Mouse (Mus musculus) myocyte (in vitro differentiated cells): ENCODE data around the gene Gm26920. TPM values are rescaled to one million over a fixed set of nuclear protein-coding genes. Genes with fewer than 3 reads are reported as not detected.

ENCODE experiments used
- H3K27me3 ChIP-seq: one replicate; pipeline ENCODE4 v1.6.1; 2011; ENCODE audit not compliant: control insufficient read depth, insufficient read depth, insufficient read length
- H3K36me3 ChIP-seq: one replicate; pipeline ENCODE4 v1.6.1; 2011; ENCODE audit not compliant: control insufficient read depth, insufficient read depth
- H3K4me2 ChIP-seq: one replicate; pipeline ENCODE4 v1.6.1; 2011; ENCODE audit warnings: low read depth, control low read depth
- H3K4me3 ChIP-seq: one replicate; pipeline ENCODE4 v1.5.1; 2011; ENCODE audit warnings: mild to moderate bottlenecking, control low read depth, moderate library complexity
- H3K79me2 ChIP-seq: one replicate; pipeline ENCODE4 v1.6.1; 2011; ENCODE audit not compliant: control insufficient read depth, insufficient read depth
- H3ac ChIP-seq: one replicate; pipeline ENCODE4 v1.6.1; 2011; ENCODE audit not compliant: control insufficient read depth, insufficient read length
- CEBPB ChIP-seq: IDR thresholded peaks from 2 replicates; pipeline ENCODE4 v1.6.1; 2011; ENCODE audit warnings: mild to moderate bottlenecking, moderate library complexity; ENCODE audit not compliant: poor library complexity, insufficient read depth, severe bottlenecking
- E2F4 ChIP-seq: IDR thresholded peaks from one replicate; pipeline ENCODE4 v1.6.1; 2011; ENCODE audit warnings: mild to moderate bottlenecking, control low read depth, moderate library complexity; ENCODE audit not compliant: insufficient read depth
- MAX ChIP-seq: IDR thresholded peaks from one replicate; pipeline ENCODE4 v1.6.1; 2011; ENCODE audit warnings: low read depth, mild to moderate bottlenecking, control low read depth
- MYOD1 ChIP-seq, 3 experiments: IDR thresholded peaks; one replicate each; pipeline ENCODE4 v1.6.1; 2011; ENCODE audit warnings: control low read depth in 2 of 3, low read depth in 2 of 3, mild to moderate bottlenecking in 2 of 3, moderate library complexity in 1 of 3; ENCODE audit not compliant: insufficient read length in 2 of 3, control insufficient read depth in 1 of 3
- MYOG ChIP-seq, 3 experiments: IDR thresholded peaks; one replicate each; pipeline ENCODE4 v1.6.1; 2011; ENCODE audit warnings: control low read depth in 2 of 3, low read depth in 2 of 3, mild to moderate bottlenecking in 2 of 3; ENCODE audit not compliant: insufficient read length in 2 of 3, control insufficient read depth in 1 of 3, insufficient read depth in 1 of 3
- POLR2A ChIP-seq: IDR thresholded peaks from one replicate; pipeline ENCODE4 v1.6.1; 2011; ENCODE audit warnings: low read depth, mild to moderate bottlenecking, control low read depth, moderate library complexity; ENCODE audit not compliant: insufficient read length
- POLR2AphosphoS2 ChIP-seq: IDR thresholded peaks from one replicate; pipeline ENCODE4 v1.6.1; 2011; ENCODE audit warnings: low read depth, control low read depth; ENCODE audit not compliant: insufficient read length
- REST ChIP-seq: IDR thresholded peaks from one replicate; pipeline ENCODE4 v1.6.1; 2011; ENCODE audit warnings: mild to moderate bottlenecking, control low read depth, moderate library complexity; ENCODE audit not compliant: insufficient read depth, insufficient read length
- SRF ChIP-seq: IDR thresholded peaks from one replicate; pipeline ENCODE4 v1.6.1; 2011; ENCODE audit warnings: low read depth; ENCODE audit not compliant: control insufficient read depth, insufficient read length
- TCF12 ChIP-seq: IDR thresholded peaks from one replicate; pipeline ENCODE4 v1.6.1; 2011; ENCODE audit warnings: mild to moderate bottlenecking, control low read depth; ENCODE audit not compliant: poor library complexity, insufficient read depth, severe bottlenecking
- TCF3 ChIP-seq: IDR thresholded peaks from one replicate; pipeline ENCODE4 v1.6.1; 2011; ENCODE audit warnings: low read depth, control low read depth; ENCODE audit not compliant: insufficient read length
- USF1 ChIP-seq: IDR thresholded peaks from one replicate; pipeline ENCODE4 v1.6.1; 2011; ENCODE audit warnings: low read depth, mild to moderate bottlenecking, control low read depth, moderate library complexity
- polyA plus RNA-seq: library from polyadenylated mRNA; unstranded; fragments of >200 nt; fragmentation: generic; extraction: Trizol; gene quantifications from one replicate; pipeline ENCODE4 v1.2.1, GENCODE M21; 2012; ENCODE audit warnings: missing spikeins

Gm26920 gene
- polyA plus RNA-seq, 1 experiment = 0.32 TPM

DNA sequence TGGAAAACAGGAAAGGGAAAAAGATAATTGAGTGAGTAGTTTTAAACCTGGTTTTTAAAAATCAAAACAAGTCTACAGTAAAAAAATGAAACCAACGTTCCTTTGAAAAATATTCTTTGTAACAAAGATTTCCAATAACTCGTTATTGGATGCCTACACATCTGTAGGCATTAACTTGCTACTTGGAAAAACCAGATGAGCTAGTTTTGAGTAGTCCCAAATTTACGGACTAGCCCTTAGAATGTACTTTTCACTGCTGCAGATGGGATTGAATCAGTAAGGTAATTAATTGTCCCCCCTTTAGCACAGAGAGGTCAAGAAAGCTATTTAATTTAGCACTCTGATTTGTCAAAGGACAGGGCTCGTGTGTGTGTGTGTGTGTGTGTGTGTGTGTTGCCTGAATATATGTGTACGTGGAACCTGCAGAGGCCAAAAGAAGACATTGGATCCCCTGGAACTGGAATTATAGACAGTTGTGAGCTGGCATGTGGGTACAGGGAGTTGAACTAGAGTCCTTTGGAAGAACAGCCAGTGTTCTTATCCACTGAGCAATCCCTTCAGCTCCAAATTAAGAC lies 5.4 kb upstream of the Gm26920 start:
- peaks cover 43% of the 10 kb centered on the region for H3K79me2 ChIP-seq
- H3K36me3 ChIP-seq = peaks cover 16% of the 10 kb centered on the region
- H3K27me3 ChIP-seq = no peaks in the 10 kb centered on the region
- peak overlapping the region; percentile 98 for H3K4me2 ChIP-seq
- peak overlapping the region; percentile 67 for H3K4me3 ChIP-seq
- H3ac ChIP-seq = no peak overlapping the region
- TF ChIP-seq TCF12 (no peak), MAX (no peak), TCF3 (no peak), SRF (no peak), CEBPB (no peak), USF1 (no peak), REST (no peak), E2F4 (no peak)

DNA sequence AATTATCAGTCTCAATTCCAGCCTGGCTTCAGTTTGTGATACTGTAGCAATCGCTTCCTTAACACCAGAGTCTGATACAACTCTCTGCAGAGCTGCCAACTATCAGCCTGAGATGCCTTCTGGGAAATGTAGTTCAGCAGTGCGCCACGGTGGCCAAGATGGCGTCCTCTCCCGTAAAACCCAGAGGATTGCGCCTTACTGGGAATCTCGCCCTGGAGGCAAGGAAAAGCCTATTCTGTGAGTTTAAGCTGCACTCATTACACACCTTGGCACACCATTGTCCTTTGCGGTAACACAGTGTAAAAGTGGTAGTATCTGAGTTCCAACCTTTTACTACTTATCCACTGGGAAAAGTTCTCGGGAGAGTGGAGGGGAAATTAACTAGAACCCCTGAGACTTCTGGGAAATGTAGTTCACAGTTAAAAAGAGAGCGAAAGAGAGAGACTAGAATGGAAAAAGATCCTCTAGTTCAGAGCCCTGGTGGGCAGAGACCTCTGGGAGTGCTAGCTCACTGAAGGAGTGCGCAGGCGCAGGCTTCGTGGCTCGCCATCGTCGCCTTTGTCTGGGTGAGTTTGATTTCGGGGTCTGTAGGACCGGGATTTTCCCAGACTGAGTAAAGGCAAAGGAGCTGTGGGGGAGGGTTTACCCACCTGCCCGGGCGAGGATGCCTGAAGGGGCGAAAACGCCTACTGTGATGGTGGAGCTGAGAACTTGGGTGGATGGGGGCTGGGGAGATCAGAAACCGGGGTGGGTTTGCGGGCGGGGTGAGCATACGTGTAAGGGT lies 4.6 kb upstream of the Gm26920 start, which contains the start of gene Zfp260:
TSS of gene Zfp260 (plus strand) at position 132 of the 784 bp plus-strand sequence.
- Histone ChIP-seq H3ac (peak within 1 kb of the TSS; percentile 18), H3K36me3 (peaks cover 8% of the 10 kb centered on the region), H3K79me2 (peaks cover 40% of the 10 kb centered on the region), H3K27me3 (no peaks in the 10 kb centered on the region), H3K4me2 (peak within 1 kb of the TSS; percentile 98), H3K4me3 (peak within 1 kb of the TSS; percentile 67)
- TF ChIP-seq MAX = no peak
- no peak for TF ChIP-seq MYOD1 (IDR thresholded peaks at IDR 0.05; ENCODE audit: control insufficient read depth in 1 of 3, insufficient read length in 2 of 3, low read depth in 2 of 3)
- TF ChIP-seq POLR2A = peak; percentile 68
- no peak for TF ChIP-seq TCF12

DNA sequence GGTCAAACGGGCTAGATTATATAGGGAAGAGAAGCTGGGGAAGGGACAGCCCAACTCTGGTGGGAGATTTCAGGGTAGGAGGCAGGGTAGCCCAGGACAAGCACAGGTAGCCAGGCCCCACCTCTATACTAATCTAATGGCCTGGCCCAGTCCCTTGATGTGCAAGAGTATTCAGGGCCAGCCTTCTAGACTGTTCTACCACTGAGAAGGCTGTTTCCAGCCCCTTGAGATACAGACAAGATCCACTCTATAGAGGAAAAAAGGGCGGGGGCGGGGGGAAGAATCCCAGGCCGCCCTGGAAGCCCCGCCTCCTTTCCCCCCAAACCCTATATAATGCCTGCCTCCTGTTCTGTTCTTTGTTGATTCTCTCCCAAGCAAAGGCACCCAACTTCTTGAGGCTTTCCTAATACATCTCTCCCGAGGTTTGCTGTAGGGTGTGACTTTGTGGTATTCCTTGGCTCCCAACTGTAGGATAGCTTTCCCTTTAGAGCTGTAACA lies 3.8 kb upstream of the Gm26920 start:
- Histone ChIP-seq H3K27me3 (no peaks in the 10 kb centered on the region), H3ac (no peak overlapping the region), H3K79me2 (peaks cover 47% of the 10 kb centered on the region), H3K4me2 (peak overlapping the region; percentile 98), H3K36me3 (peaks cover 2% of the 10 kb centered on the region), H3K4me3 (peak overlapping the region; percentile 67)
- TF ChIP-seq POLR2AphosphoS2 (no peak), MYOG (IDR thresholded peaks at IDR 0.05; ENCODE audit: control insufficient read depth in 1 of 3, insufficient read depth in 1 of 3, insufficient read length in 2 of 3, low read depth in 2 of 3) (no peak), REST (no peak), MAX (no peak)

DNA sequence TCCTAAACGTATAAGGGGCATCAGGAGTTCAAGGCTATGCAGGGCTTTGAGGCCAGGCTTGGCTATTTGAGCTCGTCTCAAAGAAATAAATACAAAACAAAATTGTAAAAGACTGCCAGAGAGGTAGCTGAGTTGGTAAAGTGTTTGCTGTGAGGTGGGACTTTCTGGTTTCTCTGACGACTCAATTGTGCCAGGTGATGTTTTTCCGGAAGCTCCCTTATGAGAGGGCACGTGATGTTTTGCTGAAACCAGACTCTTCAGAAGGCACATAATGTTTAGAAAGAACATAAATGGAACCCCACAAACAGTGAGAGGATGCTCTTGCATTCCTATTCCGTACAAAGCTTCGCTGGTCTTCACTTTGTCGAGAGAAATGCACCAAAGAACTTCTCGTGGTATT lies 2.5 kb upstream of the Gm26920 start:
- Histone ChIP-seq H3K79me2 (peaks cover 38% of the 10 kb centered on the region), H3K4me2 (no peak overlapping the region), H3K27me3 (no peaks in the 10 kb centered on the region), H3K36me3 (no peaks in the 10 kb centered on the region), H3ac (no peak overlapping the region), H3K4me3 (no peak overlapping the region)
- TF ChIP-seq MAX = no peak

DNA sequence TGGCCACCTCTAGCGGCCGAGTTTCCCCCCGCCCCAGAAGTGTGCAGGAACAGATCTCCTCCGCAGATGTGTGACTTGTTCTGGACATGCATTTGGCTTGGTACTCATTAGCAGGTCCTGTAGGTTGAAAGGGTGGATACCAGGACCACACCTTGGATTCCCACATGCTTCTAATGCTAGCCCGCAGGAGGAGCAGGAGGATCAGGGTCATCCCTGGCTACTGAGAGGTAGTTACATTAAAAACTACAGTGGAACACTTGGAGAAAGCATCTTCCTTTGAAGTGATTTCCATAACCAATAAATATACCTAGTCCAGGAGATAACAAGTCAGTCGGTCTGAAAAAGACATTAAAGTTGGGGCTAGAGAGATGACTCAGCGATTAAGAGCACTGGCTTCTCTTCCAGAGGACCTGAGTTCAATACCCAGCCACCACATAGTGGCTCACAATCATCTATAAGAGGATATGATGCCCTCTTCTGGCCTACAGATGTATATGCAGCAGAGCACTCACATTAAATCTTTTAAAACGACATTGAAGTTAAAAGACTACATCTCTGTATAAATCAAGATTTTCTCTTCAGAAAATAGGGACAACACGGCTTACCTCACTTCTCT lies 868 bp upstream of the Gm26920 start:
- Histone ChIP-seq H3K79me2 (peaks cover 22% of the 10 kb centered on the region), H3K4me2 (peak overlapping the region; percentile 71), H3ac (no peak overlapping the region), H3K36me3 (no peaks in the 10 kb centered on the region), H3K4me3 (peak overlapping the region; percentile 72), H3K27me3 (no peaks in the 10 kb centered on the region)
- TF ChIP-seq MAX (no peak), MYOG (IDR thresholded peaks at IDR 0.05; ENCODE audit: control insufficient read depth in 1 of 3, insufficient read depth in 1 of 3, insufficient read length in 2 of 3, low read depth in 2 of 3) (no peak), USF1 (no peak)

DNA sequence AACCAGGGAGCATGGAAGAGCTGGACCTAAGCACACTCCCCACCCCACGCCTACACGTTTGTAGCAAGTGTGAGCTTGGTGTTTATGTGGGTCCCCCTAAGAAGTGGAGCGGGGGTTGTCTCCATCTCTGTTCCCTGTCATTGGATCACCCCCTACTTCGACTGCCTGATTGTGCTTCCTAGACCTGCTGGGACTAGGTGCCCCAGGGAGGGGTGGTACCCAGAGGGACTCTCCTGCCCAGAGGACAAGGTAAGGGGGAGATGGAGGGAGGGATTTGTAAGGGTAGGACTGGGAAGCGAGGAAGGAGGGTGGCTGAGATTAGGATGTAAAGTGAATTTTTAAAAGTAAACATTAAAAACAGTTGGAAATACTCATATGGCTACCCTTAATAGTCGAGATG lies 805 bp downstream of the Gm26920 start:
- Histone ChIP-seq H3K4me2 (peak overlapping the region; percentile 80), H3K4me3 (peak overlapping the region; percentile 72), H3K79me2 (peaks cover 14% of the 10 kb centered on the region), H3K27me3 (no peaks in the 10 kb centered on the region), H3K36me3 (no peaks in the 10 kb centered on the region), H3ac (peak overlapping the region; percentile 35)
- TF ChIP-seq TCF3 = no peak
- TF ChIP-seq MYOG (IDR thresholded peaks at IDR 0.05; ENCODE audit: control insufficient read depth in 1 of 3, insufficient read depth in 1 of 3, insufficient read length in 2 of 3, low read depth in 2 of 3) = no peak
- no peak for TF ChIP-seq MYOD1 (IDR thresholded peaks at IDR 0.05; ENCODE audit: control insufficient read depth in 1 of 3, insufficient read length in 2 of 3, low read depth in 2 of 3)
- TF ChIP-seq USF1 = no peak
- no peak for TF ChIP-seq POLR2AphosphoS2
- no peak for TF ChIP-seq REST
- TF ChIP-seq TCF12 = no peak
- TF ChIP-seq POLR2A = no peak
- no peak for TF ChIP-seq SRF
- no peak for TF ChIP-seq CEBPB
- no peak for TF ChIP-seq MAX
